Mouse (Mus musculus) spleen, adult 18-20 months (tissue): Measurements from ENCODE around the gene Wrnip1.

Source experiments
- DNase-seq, 2 experiments: peaks; one replicate each; pipeline ENCODE4 v3.0.0; 2022; ENCODE audit warnings: mixed read lengths in 2 of 2

The Wrnip1 gene

DNA sequence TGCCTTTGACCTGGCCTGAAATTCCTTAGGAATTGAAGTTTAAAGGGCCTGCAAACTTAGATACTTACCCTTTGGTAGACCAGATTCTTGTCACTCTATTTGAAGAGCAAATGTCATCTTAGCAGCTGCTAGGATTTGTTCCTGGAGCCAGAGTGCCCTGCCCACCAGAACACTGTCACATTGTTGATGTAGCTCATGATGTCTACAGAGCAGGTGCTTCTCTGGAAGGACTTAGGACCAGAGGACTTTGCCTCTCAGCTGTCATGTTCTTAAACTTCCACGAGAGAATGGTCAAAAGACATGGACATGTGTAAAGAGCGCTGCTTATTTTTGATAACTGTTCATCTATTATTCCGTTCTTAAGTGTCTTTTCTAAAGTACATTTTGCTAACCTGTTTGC is 17.4 kb downstream of the Wrnip1 start:
- no peak for DNase-seq

DNA sequence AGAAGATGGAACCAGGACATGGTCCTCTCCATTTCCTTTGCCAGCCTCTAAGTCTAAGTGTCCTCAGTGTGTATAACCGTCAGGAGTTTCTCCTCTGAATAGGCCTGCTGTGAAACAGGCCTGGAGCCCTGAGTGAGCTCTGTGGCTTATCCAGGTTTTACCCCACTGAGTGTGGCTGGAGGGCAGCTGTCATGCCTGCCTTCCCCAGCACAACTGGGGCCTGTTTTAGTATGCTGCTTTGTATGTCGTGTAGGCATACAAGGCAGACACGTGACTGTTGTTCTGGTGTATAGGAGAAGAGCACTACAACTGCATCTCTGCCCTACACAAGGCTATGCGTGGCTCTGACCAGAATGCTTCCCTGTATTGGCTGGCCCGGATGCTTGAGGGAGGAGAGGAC is 18.1 kb downstream of the Wrnip1 start:
- no peak for DNase-seq

- DNase-seq: no peak
Observed at GRCm38 (mm10) chr13:32821671-32822070, 19.8 kb downstream of the Wrnip1 start.

DNA sequence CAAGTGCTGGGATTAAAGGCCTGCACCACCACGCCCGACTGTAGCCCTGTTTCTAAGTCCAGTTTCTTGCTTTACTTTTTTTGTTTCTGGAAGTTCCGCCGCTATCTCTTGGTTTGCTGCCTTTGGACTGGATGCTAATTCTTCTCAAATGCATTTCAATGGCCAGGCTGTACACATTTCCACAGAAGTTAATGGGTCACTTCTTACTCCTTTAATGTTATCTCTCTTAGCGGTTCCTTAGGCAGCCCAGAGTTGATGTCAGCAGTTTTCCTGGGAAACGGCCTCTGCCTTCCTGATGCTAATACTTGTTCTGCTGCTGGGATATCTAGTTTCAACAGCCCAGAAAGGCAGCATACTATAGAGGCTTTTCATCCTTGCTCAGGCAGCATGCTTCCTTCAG is 21.3 kb downstream of the Wrnip1 start:
- DNase-seq: no peak

GRCm38 (mm10) chr13:32824377-32825330 is 22.8 kb downstream of the Wrnip1 start:
- no peak for DNase-seq

- DNase-seq: no peak
Observed at GRCm38 (mm10) chr13:32825546-32825945, 23.7 kb downstream of the Wrnip1 start.

GRCm38 (mm10) chr13:32827111-32827822 is 25.4 kb downstream of the Wrnip1 start:
- DNase-seq: no peak

GRCm38 (mm10) chr13:32827951-32828350 is 26.1 kb downstream of the Wrnip1 start:
- DNase-seq: peak; percentile 57 to 85

DNA sequence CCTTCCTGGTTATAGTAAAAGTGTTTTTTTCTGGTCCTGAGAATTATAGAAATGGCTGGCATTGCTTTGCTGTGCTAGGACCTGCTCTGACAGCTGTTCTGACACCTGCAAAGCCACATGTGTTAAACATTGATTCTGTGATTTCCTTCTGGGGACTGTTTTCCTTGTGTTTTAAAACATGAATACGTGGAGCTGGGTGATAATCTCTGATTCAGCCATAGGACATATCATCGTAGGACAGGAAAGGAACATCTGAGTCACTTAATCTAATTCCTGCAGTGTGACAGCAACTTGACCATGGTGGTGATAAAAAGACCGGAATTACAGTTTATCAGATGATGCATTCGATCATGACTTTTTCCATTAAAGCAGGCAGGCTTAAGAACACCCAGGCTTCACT is 27.0 kb downstream of the Wrnip1 start:
- DNase-seq: no peak

- peak; percentile 57 to 70 for DNase-seq
Observed at GRCm38 (mm10) chr13:32831505-32832273, 29.9 kb downstream of the Wrnip1 start.

GRCm38 (mm10) chr13:32832776-32833175 is 30.9 kb downstream of the Wrnip1 start:
- DNase-seq: no peak

- no peak for DNase-seq
Observed at GRCm38 (mm10) chr13:32833237-32833636, 31.4 kb downstream of the Wrnip1 start.

DNA sequence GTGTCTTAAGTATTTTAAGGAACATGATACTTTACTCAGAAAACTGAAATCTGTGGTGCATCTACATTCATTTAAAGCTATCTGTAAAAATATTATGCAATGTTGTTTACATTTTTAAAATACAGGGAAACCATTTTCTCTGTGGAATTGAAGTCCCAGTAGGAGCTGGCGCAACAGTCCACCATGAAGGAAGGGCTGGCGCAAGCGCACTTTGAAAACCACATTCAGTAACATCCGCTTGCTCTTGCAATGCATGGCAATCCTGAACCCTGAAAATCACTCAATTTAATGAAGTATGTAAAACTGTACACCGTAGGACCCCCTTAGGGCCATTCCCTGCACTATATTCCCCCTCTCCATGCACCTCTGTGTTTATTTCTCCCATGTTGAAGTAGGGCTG is 32.7 kb downstream of the Wrnip1 start:
- no peak for DNase-seq

- no peak for DNase-seq
Observed at GRCm38 (mm10) chr13:32839314-32839713, 37.5 kb downstream of the Wrnip1 start.

DNA sequence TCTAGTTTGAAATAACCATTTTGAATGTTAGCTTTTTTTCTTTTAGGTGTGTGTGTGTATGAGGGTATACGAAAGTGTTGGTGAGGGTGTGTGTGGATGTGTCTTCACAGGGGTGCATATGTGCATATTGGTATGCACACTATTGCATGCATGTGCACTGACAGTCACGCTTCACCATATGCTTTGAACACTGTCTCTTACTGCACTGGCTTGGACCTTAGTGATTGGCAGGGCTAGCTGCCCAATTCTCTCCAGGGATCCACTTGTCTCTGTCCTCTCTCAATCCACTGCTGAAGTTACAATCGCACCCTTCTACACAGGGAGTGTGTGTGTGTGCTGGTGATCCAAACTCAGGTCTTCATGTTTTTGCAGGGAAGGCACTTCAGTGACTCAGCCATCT is 39.5 kb downstream of the Wrnip1 start:
- DNase-seq: no peak

- DNase-seq: no peak
Observed at GRCm38 (mm10) chr13:32846221-32846620, 44.4 kb downstream of the Wrnip1 start.

GRCm38 (mm10) chr13:32849092-32849491 is 47.3 kb downstream of the Wrnip1 start:
- DNase-seq: no peak

GRCm38 (mm10) chr13:32849531-32850123 is 47.8 kb downstream of the Wrnip1 start:
- no peak for DNase-seq

DNA sequence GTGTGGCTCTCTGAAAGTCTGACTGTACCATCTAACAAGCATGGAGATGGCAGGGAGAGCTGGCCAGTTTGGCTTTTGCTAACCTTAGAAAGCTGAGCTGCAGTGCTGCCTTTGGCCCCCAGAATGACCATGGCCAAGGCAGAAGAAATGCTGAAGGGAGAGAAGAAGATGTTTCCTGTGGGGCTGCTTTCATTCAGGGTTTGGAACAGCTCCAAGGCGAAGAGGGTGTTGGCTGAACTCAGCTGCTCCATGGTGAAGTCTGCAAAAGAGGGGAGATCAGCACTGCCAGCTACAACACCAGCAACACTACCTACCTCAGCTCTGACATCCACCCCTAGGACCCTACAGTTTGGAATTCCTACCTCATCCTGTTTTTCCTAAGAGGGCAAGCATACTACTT is 48.3 kb downstream of the Wrnip1 start:
- DNase-seq: no peak

DNA sequence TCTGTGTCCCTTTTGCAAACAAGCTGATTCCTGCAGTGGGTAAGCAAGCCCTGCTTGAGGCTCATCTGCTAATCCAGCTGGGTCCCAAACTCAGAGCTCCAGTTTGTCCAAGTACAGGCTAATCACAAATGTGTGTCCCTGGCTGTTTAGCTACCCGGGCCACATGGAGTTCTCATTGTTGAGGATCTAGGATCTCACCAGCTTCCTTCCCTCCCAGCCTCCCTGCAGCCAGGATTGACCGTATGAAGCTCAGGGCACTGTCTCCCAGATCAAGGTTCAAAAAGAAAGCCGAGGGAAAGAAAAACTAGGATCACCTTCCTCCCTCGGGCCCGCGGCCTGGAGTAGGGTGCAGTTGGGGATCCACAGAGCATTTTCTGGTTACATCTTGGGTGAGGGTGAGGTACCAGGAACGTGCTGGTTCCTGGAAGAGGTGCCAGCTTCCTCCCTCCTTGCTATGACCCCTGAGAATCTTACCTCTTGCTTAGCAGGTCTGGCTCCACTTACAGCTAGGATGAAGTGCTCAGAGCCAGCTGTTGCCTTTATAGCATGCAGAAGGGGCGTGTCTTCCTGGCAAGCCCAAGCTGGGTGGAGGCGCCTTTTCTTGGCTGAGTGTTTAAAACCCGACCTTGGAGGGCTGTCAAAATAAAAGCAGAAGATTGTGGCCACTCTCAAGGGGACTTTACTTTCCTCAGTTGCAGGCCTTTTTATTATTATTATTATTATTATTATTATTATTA is 49.0 kb downstream of the Wrnip1 start, which contains the start of gene Serpinb1a:
TSS of gene Serpinb1a (minus strand) at position 518 of the 737 bp plus-strand sequence.
- DNase-seq: peak; percentile 60 to 70

DNA sequence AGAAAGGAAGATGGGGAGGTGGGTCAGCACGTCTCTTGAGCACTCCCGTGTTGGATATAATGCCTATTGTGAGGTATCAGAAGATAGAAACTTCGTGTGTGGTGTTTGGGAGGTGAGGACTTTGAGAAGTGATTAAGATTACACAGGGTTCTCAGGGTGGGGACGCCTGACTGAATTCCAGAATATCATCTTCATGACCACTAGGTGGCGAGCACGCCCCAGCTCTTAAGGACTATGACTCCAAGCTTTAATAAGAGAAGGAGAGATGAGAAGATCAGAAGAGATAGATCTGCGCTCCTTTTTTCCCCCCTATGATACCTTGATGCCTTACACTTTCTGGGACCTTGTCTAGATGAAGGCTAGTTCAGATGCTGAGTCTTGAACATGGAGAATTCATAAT is 50.1 kb downstream of the Wrnip1 start:
- DNase-seq: peak in 1 of 2 experiments; percentile 52

GRCm38 (mm10) chr13:32852539-32852938 is 50.7 kb downstream of the Wrnip1 start:
- no peak for DNase-seq
